Mouse (Mus musculus) neural tube, embryonic 12.5 days (tissue): Measurements from ENCODE around the gene Wdpcp. TPM values are rescaled to one million over a fixed set of nuclear protein-coding genes. Genes with fewer than 3 reads are reported as not detected.

ENCODE experiments used
- ATAC-seq: fragments of 200-750 bp; cut with Nextera tagmentation; 2 replicates; pipeline ENCODE4 v1.8.0; 2017; ENCODE audit warnings: low read depth, mild to moderate bottlenecking, moderate TSS enrichment, moderate library complexity; ENCODE audit not compliant: low FRiP score
- H3K27ac ChIP-seq: fragments of 300-500 bp; sonication (generic); 2 replicates; pipeline ENCODE4 v1.5.1; 2016
- H3K27me3 ChIP-seq: fragments of 300-500 bp; sonication (generic); replicated peaks from 2 replicates; pipeline ENCODE4 v1.6.1; 2016; ENCODE audit warnings: mild to moderate bottlenecking
- H3K36me3 ChIP-seq: fragments of 300-500 bp; sonication (generic); 2 replicates; pipeline ENCODE4 v1.6.1; 2016; ENCODE audit warnings: mild to moderate bottlenecking
- H3K4me1 ChIP-seq: fragments of 300-500 bp; sonication (generic); 2 replicates; pipeline ENCODE4 v1.6.1; 2016
- H3K4me2 ChIP-seq: fragments of 300-500 bp; sonication (generic); replicated peaks from 2 replicates; pipeline ENCODE4 v1.6.1; 2016; ENCODE audit warnings: mild to moderate bottlenecking
- H3K4me3 ChIP-seq: fragments of 300-500 bp; sonication (generic); 2 replicates; pipeline ENCODE4 v1.5.1; 2016
- H3K9ac ChIP-seq: fragments of 300-500 bp; sonication (generic); 2 replicates; pipeline ENCODE4 v1.6.1; 2016; ENCODE audit warnings: mild to moderate bottlenecking
- H3K9me3 ChIP-seq: fragments of 300-500 bp; sonication (generic); 2 replicates; pipeline ENCODE4 v1.6.1; 2016; ENCODE audit warnings: mild to moderate bottlenecking
- WGBS: fragments of 180-500 bp; shearing (Covaris S2); methylation state at CpG from one replicate; pipeline ENCODE4 v1.1.7; 2016; 5-methylcytosine and 5-hydroxymethylcytosine counted together
- polyA plus RNA-seq: library from polyadenylated mRNA; unstranded; fragments of >200 nt; fragmentation: Nextera tagmentation; extraction: Ambion mirVana; gene quantifications from 2 replicates; pipeline ENCODE4 v1.2.1, GENCODE M21; 2016

Wdpcp gene
- polyA plus RNA-seq, 1 experiment from 2014 or later = 11.4 TPM

DNA sequence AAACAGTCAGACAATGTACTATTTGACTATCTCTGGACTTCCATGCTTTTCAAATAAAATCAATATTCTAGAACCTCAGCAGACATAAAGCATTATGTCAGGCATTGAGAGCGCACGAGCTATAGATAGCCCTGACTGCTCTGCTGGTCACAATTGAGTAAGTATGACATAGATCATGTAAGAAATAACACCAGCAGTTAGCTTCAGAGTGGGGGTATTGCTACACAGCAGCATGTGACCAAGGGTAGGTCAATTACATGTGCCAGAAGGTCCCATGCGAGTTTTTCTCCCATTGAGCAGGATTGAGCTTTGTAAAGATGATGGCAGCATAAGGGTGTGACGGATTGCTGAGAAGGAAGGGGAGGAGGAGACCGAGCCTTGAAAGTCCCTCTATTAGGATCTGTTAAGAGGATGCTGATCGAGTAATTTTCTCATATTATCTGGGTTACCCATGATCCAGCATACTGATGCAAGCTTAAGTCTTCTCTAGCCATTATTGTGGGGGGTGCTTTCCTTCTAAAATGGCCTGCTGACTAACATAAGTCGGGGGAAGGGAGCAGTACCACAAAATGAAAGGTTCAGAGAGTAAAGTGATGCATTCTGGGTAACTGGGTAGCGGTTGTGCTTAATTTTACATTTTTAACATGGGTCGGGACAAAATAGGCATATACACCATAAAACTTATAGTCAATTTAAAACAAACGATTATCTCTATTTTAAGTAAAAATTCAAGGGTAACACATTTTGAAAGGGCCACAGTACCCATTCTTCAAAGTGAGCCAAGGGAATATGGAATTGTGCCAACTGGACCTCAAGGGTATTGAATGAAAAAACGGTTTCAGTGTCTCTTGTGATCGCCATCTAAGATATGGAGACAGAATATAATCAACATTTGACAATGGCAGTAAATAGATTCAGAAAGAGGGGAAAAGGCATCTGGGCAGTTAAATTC lies 21.5 kb upstream of the Wdpcp start:
- H3K27ac ChIP-seq = no peak overlapping the region
- H3K9me3 ChIP-seq = no peaks in the 10 kb centered on the region
- no peaks in the 10 kb centered on the region for H3K36me3 ChIP-seq
- 81% methylated on average over 12 of the region's 12 CpGs for WGBS
- H3K4me1 ChIP-seq = no peaks in the 10 kb centered on the region
- H3K4me3 ChIP-seq = no peak overlapping the region
- no peak overlapping the region for H3K4me2 ChIP-seq
- ATAC-seq = peak; percentile 50; the same call in 1 of the 2 replicates
- H3K27me3 ChIP-seq = no peaks in the 10 kb centered on the region
- H3K9ac ChIP-seq = no peak overlapping the region

- no peak for ATAC-seq
- no peak overlapping the region for H3K4me2 ChIP-seq
- 94% methylated on average over 3 of the region's 3 CpGs for WGBS
Measured at GRCm38 (mm10) chr11:21552049-21552448, 20.0 kb upstream of the Wdpcp start.

DNA sequence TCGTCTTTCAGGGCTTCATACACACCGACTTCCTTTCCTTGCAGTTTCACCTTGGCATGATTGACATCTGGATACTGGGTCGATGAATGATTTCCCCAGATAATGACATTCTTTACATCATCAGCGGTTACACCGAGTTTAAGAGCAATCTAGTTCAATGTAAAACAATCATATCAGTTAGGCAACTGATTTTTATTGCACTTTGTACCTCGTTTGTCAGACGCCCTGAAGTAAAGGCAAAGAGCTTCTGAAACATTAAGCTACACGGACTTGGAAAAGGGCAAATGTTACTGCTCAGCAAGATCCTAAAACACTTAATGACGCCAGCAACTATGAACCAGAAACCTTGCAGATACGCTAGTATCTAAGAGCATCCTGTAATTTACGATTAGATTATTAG lies 12.3 kb upstream of the Wdpcp start:
- Histone ChIP-seq H3K4me2 (no peak overlapping the region), H3K27me3 (no peaks in the 10 kb centered on the region), H3K27ac (no peak overlapping the region), H3K9ac (no peak overlapping the region), H3K4me3 (no peak overlapping the region), H3K36me3 (peaks cover 49% of the 10 kb centered on the region), H3K9me3 (no peaks in the 10 kb centered on the region), H3K4me1 (no peaks in the 10 kb centered on the region)
- no peak for ATAC-seq
- 88% methylated on average over 11 of the region's 11 CpGs for WGBS

More at GRCm38 (mm10) chr11:21552049-21552448, 20.0 kb upstream of the Wdpcp start:
- Histone ChIP-seq H3K4me3 (no peak overlapping the region), H3K27me3 (no peaks in the 10 kb centered on the region), H3K9me3 (no peaks in the 10 kb centered on the region), H3K9ac (no peak overlapping the region), H3K27ac (no peak overlapping the region), H3K4me1 (no peaks in the 10 kb centered on the region), H3K36me3 (no peaks in the 10 kb centered on the region)

- Histone ChIP-seq H3K4me1 (no peaks in the 10 kb centered on the region), H3K36me3 (peaks cover 63% of the 10 kb centered on the region), H3K9ac (no peak overlapping the region), H3K27ac (no peak overlapping the region), H3K4me2 (no peak overlapping the region), H3K27me3 (no peaks in the 10 kb centered on the region), H3K4me3 (no peak overlapping the region), H3K9me3 (no peaks in the 10 kb centered on the region)
- ATAC-seq = no peak
- WGBS = 95% methylated on average over 5 of the region's 5 CpGs
Measured at GRCm38 (mm10) chr11:21561347-21561746, 10.7 kb upstream of the Wdpcp start.

GRCm38 (mm10) chr11:21563617-21564325 lies 8.3 kb upstream of the Wdpcp start:
- Histone ChIP-seq H3K4me1 (no peaks in the 10 kb centered on the region), H3K27ac (no peak overlapping the region), H3K36me3 (peaks cover 52% of the 10 kb centered on the region), H3K9ac (no peak overlapping the region), H3K4me3 (no peak overlapping the region), H3K9me3 (no peaks in the 10 kb centered on the region), H3K27me3 (no peaks in the 10 kb centered on the region), H3K4me2 (no peak overlapping the region)
- 92% methylated on average over 4 of the region's 4 CpGs for WGBS
- ATAC-seq = no peak

DNA sequence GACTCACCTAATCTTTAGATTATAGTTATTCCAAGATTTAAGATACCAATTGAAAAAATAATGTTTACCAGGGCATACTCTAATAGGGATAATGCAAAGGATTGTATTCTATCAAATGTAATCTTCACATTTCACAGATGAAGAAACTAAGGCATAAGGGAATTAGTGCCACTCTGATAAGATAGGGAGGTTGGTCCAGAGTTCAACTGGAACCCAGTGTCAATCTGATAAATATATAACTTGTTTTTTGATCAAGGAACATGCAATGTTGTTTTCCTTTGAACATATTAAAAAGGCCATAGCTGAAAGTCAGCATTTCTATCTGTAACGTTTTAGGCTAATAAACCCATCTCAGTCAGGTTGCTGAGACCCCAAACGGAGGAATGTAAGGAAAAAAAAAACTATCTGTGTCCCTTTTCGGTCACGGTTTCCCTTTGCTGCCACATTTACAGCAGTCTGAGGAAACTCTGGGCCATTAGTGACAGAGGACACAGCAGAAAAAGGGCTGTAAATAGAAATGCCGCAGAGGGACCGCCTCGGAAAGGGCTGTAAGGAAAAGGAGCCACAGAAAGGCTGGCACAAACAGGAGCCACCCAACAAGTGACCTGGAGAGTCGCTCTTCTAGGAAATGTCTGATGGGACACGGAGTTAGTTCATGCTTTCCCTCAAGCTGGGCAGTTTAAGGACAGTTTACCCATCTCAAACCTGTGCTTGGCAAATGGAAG lies 7.2 kb upstream of the Wdpcp start:
- Histone ChIP-seq H3K4me3 (no peak overlapping the region), H3K4me1 (peaks cover 6% of the 10 kb centered on the region), H3K36me3 (peaks cover 41% of the 10 kb centered on the region), H3K9ac (no peak overlapping the region), H3K27me3 (no peaks in the 10 kb centered on the region), H3K4me2 (no peak overlapping the region), H3K27ac (no peak overlapping the region), H3K9me3 (no peaks in the 10 kb centered on the region)
- 77% methylated on average over 9 of the region's 9 CpGs for WGBS
- no peak for ATAC-seq

GRCm38 (mm10) chr11:21566934-21567333 lies 5.1 kb upstream of the Wdpcp start:
- peaks cover 10% of the 10 kb centered on the region for H3K4me1 ChIP-seq
- no peak for ATAC-seq
- H3K9ac ChIP-seq = no peak overlapping the region
- H3K36me3 ChIP-seq = peaks cover 27% of the 10 kb centered on the region
- 97% methylated on average over 6 of the region's 6 CpGs for WGBS
- H3K27me3 ChIP-seq = no peaks in the 10 kb centered on the region
- H3K9me3 ChIP-seq = no peaks in the 10 kb centered on the region
- no peak overlapping the region for H3K4me3 ChIP-seq
- H3K27ac ChIP-seq = no peak overlapping the region
- H3K4me2 ChIP-seq = no peak overlapping the region

DNA sequence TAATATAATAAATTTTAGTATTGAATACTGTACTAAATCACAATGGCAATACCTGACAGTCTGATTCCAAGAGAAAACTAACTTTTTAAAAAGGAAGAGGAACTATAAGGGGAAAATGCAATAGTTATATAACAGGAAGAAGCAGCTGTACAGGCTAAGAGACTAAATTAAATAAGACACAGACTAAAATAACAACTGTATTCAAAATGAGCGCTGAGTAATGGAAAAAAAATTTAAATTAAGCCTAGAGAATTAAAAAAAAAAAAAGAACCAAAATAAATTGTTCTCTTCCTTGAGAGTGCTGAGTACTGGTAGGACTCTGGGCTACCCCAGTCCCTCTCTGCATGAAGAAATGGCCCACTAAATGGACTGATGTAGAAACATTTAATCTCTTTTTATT lies 4.3 kb upstream of the Wdpcp start:
- H3K9me3 ChIP-seq = no peaks in the 10 kb centered on the region
- peaks cover 13% of the 10 kb centered on the region for H3K4me1 ChIP-seq
- no peak overlapping the region for H3K27ac ChIP-seq
- H3K36me3 ChIP-seq = peaks cover 24% of the 10 kb centered on the region
- no peak overlapping the region for H3K9ac ChIP-seq
- no peak for ATAC-seq
- H3K27me3 ChIP-seq = no peaks in the 10 kb centered on the region
- 92% methylated on average over 1 of the region's 1 CpGs for WGBS
- no peak overlapping the region for H3K4me2 ChIP-seq
- no peak overlapping the region for H3K4me3 ChIP-seq

DNA sequence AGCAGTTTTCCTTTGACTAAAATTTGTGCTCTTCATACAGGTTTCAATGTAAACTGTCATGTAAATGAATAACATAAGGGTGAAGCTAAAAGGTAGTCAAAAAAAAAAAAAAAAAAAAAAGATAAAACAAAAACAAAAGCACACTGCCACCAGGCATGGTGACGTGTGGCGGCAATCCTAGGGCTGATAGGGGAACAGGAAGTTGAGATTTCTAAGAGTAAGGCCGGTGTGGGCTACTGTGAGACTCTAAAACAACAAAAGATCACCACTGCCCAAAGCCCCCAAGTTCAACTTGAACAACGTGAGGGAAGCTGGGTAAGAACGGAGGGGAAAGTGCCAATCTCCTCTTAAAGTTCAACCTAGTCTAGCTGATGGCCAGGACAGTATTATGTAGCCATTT lies 3.0 kb upstream of the Wdpcp start:
- peaks cover 13% of the 10 kb centered on the region for H3K4me1 ChIP-seq
- no peak for ATAC-seq
- H3K4me2 ChIP-seq = 0 out of 2 replicates have a peak overlapping the region, but pooled peaks have one; percentile 13
- WGBS = 76% methylated on average over 5 of the region's 5 CpGs
- no peak overlapping the region for H3K27ac ChIP-seq
- peaks cover 17% of the 10 kb centered on the region for H3K36me3 ChIP-seq
- no peaks in the 10 kb centered on the region for H3K27me3 ChIP-seq
- no peak overlapping the region for H3K9ac ChIP-seq
- H3K9me3 ChIP-seq = no peaks in the 10 kb centered on the region
- no peak overlapping the region for H3K4me3 ChIP-seq

DNA sequence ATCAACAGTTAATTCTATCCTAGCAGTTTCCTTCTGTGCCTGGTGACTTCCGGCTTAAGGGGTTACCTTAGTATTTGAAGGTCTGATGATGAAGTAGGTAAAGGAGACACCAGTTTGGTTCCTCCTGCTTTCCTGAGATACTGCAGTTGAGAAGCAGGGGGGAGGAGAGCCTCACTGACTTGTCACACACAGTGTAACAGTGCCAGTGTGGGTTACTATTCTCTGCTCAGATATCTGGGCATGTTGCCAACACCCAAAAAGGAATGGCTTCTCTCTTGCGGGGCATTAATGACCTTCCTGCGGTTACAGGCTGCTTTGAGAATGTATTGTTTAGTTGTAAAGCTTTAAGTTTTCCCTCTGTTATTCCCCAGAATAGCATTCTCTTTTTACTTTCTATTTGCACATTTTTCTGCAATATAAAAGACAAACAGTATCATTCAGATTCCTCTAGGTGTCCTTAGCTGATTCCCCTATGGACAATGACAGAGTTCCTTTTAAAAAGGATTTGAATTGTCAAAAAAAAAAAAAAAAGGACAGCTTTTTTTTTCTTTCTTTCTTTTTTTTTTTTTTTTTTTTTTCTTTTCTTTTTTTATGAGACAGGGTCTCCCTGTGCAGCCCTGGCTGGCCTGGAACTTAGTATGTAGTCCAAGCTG lies 2.5 kb upstream of the Wdpcp start:
- no peak overlapping the region for H3K27ac ChIP-seq
- H3K4me1 ChIP-seq = peaks cover 13% of the 10 kb centered on the region
- no peak overlapping the region for H3K4me3 ChIP-seq
- H3K36me3 ChIP-seq = peaks cover 17% of the 10 kb centered on the region
- peak overlapping the region; percentile 68; the same call in 1 of the 2 replicates for H3K4me2 ChIP-seq
- H3K9me3 ChIP-seq = no peaks in the 10 kb centered on the region
- no peak for ATAC-seq
- 41% methylated on average over 3 of the region's 3 CpGs for WGBS
- H3K9ac ChIP-seq = no peak overlapping the region
- no peaks in the 10 kb centered on the region for H3K27me3 ChIP-seq

DNA sequence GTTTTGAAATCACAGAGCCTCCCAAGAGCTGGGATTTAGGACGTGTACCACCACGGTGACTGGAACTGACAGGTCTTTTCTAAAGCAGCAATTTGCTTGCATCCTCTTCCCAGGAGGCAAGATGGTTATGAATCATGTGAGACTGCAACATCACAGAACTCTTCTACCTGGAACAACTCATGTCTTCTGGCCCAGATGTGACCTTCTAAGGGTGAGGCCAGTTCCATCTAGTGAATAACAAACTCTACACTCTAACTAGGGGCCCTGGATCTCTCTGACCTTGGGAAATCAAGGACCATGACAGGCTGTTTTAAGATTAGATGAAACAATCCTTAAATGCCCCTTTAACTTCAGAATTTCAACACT lies 1.9 kb upstream of the Wdpcp start:
- Histone ChIP-seq H3K27ac (no peak overlapping the region), H3K9ac (no peak overlapping the region), H3K4me3 (no peak overlapping the region), H3K9me3 (no peaks in the 10 kb centered on the region), H3K4me2 (peak overlapping the region; percentile 68; the same call in 1 of the 2 replicates), H3K27me3 (no peaks in the 10 kb centered on the region), H3K4me1 (peaks cover 13% of the 10 kb centered on the region), H3K36me3 (peaks cover 14% of the 10 kb centered on the region)
- ATAC-seq = no peak
- WGBS = 61% methylated on average over 2 of the region's 2 CpGs
